Mouse (Mus musculus) lung, postnatal 14 days (tissue): ENCODE data around the gene Slc10a7.

Source experiments
- DNase-seq: peaks from one replicate; pipeline ENCODE4 v3.0.0; 2021

Gene Slc10a7

GRCm38 (mm10) chr8:78626632-78627031 is 117.5 kb downstream of the Slc10a7 start:
- no peak for DNase-seq

- DNase-seq, result no peak
Measured at GRCm38 (mm10) chr8:78627793-78628192, 118.6 kb downstream of the Slc10a7 start.

DNA sequence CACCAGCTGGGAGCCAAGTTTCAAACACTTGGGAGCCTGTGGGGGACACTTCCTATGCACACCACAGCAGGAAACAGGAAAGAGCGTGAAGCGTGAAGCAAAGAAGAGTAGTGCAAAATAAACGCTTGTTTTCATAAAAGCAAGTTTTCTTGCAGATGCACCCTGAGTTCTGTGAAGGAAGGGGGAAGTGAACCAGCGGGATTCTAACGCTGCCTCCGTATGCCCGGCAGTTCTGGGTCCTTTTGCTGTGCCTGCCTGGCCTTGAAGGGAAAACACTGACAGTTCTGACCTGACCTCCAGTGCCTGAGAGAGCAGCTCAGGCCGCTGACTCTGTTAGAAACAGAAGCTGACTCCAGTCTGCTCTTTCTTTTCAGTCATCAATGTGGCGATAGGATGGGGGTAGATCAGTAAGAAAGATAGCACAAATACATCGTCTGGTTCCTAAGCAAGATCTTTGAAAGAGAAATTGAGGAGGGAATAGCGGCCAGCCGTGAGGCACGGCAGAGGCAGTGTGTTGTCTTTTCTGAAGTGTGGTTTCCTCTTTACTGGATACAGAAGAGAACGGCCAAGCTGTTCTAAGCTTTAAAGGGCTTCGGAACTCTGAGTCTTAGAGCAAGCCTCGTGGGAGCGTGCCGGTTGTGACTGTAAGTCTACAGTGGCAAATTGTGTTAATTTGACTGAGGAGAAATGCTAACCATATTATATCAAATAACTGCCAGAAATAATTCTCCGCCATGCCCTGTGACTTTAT is 121.4 kb downstream of the Slc10a7 start:
- no peak for DNase-seq

DNA sequence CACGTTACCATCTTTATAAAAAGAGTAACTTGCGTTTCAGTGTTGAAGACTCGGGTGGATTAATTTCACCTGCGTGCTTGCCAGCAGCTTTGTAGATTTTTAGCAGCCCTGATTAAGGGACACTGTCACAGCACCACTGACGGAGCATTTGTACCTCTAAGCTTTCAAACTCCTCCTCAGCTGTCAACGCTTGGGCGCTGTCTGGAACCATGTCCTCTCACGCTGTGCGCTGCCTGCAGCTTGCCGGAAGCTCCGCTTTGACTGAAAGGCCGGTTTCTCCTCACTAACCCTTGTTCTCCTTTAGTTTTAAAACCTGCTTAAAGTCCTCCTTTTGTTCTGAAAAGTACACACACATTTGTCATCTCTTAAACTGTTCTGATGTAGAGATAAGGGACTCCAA is 123.9 kb downstream of the Slc10a7 start:
- DNase-seq, result no peak

DNA sequence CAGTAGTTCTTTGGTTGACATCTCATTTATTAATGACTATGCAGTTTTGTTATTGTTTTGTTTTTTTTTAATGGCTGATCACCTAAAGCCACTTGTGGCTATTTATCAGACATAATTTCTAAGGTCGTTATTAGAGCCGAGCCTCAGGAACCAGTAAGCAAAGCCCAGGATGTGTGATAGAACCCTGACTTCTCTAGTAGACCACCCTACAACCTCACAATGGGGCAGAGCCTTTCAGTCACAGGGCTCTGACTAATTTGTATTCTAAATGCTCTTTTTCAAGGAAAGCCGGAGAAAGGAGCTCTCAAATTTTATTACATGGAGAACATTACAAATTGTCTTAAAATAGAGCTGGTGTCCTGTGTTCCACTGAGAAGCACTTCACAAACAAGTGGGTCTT is 124.9 kb downstream of the Slc10a7 start:
- DNase-seq, result no peak

GRCm38 (mm10) chr8:78634523-78635240 is 125.5 kb downstream of the Slc10a7 start:
- no peak for DNase-seq

GRCm38 (mm10) chr8:78635241-78635771 is 126.2 kb downstream of the Slc10a7 start:
- DNase-seq, result no peak

DNA sequence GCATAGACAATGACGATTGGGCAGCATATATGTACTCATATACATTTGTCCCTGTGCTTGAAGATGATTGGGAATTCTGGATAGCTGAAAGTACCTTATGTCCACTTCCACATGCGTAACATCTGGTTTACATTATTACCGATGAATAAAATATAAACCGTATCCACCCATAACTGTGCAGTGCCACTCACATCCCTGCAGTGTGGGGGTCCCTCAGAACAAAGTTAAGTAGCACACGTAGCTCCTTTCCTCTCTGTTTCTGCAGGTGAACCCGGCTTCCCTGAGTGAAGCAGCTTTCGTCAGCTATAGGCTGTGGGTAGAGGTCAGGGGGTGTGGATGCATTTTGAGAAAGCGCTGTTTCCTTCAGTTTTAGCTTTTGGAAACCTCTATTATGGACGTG is 132.8 kb downstream of the Slc10a7 start:
- DNase-seq, result no peak

GRCm38 (mm10) chr8:78642376-78642775 is 133.2 kb downstream of the Slc10a7 start:
- DNase-seq, result no peak

GRCm38 (mm10) chr8:78647000-78647656 is 138.0 kb downstream of the Slc10a7 start:
- DNase-seq, result no peak

- DNase-seq, result no peak
Measured at GRCm38 (mm10) chr8:78647846-78648245, 138.7 kb downstream of the Slc10a7 start.

DNA sequence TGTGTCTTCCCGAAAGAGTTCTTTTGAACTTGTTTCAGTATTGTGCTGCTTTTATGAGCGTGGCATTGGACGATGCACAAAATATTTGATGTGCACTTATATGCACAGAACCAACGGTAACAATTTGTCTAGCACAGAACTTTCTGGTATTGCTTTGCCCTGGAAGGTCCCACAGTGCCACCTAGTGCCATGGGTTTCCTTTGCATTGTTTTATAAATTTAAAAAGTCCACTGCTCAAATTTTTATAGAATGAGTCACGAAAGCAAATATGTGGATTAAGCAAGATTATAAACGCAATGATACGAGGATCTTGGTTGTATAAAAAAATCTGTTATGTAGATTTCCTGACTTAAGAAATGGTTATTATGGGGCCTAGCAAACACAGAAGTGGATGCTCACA is 139.8 kb downstream of the Slc10a7 start:
- peak; percentile 86 for DNase-seq

GRCm38 (mm10) chr8:78651670-78652069 is 142.5 kb downstream of the Slc10a7 start:
- no peak for DNase-seq

GRCm38 (mm10) chr8:78655351-78656045 is 146.4 kb downstream of the Slc10a7 start:
- DNase-seq, result no peak

GRCm38 (mm10) chr8:78656700-78657370 is 147.7 kb downstream of the Slc10a7 start:
- DNase-seq, result no peak

DNA sequence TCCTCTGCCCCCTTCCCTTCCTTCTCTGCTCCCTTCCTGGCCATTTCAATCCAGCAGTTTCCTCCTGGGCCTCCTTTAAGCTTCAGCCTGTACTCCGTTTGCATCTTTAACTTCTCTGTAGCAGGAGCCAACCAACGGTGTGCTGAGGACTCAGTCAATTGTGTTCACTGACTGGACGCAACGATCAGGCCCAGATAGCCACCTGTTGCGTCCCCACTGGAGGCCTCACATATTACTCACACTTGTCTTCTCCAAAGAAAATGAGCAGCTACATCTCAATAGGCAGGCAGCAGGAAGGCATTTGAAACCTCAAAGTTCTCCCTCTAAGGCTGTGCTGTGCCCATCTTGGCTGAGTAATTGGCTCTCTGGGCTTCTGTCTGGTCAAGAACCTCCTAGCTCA is 149.0 kb downstream of the Slc10a7 start:
- DNase-seq, result no peak

GRCm38 (mm10) chr8:78659617-78660187 is 150.6 kb downstream of the Slc10a7 start:
- DNase-seq, result no peak

DNA sequence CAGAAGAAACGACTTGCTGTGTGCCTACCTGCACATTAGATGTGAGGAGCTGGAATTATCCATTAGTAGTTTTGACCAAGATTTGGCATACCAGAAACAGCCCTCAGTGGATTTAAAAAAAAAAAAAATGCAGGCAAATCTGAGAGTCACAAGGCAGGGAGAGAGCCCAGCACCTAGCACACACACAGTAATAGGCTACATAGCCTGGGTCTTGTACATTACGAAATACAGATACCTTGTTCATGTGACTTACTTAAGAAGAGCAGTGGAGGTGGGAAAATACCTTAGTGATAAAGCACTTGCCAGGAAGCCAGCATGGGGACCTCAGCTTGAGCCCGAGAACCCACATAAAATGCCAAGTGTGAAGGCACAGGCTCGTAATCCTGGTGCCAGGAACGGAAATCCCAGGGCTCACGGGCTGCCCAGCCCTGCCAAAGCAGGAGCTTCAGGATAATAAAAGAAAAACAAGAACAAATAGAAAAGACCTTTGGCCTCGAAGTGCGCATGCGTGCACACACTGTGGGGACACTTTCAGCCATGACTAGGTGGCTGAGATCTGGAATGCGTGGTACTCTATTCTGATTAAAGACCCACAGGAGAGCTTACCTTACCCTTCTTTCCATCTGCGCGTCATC is 155.3 kb downstream of the Slc10a7 start:
- no peak for DNase-seq

DNA sequence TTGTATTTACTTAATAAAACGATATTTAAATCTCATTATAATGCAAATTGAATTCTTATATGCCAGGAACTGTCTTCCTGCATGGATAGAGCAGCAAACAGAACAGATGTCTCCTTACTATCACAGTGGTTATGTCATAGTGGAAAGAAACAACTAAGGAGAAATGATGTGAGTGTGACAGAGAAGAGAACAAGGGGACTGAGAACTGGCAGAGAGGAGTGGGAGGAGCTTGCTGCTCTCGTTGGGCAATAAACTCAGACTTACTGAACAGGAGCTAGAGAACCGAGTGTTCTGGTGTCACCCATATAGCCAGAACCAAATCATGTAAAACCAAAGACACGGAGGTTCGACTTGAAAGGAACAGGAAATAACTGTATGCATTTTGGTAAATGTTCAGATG is 158.3 kb downstream of the Slc10a7 start:
- no peak for DNase-seq

DNA sequence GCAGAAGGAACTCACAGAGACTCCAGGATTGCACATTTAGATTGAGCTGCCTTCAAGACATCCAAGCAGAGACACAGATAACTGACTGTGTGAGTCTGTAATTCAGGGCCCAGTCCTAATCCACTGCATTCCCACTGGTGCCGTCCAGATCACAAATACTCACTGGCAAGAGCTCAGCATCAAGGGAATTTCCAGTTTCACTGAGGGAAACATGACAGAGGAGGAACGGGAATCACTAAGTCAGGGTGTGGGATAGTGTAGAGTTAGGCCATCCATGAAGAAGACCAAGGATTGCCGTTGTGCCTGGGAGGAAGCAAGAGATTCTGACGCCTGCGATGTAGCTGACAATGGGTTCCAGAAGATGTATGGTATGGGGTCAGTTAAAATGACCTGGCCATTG is 159.1 kb downstream of the Slc10a7 start:
- DNase-seq, result no peak

DNA sequence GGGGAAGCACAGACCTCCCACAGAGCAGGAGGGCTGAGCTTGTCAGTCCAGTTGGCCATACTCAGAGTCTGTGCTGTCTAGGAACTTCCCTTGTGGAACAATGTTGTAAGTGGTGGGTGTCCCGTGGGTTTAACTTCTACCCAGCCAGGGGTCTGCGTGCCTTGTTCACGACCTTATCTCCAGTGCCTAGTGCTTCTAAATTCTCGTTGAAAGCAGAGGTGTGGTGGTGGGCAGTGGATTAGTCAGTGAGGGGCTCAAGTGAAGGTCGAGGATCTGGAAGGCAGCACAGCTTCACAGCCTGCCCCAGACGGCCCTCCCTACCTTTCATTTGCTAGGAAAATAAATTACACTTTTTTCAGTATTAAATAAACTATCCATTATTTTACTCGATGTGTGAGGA is 161.1 kb downstream of the Slc10a7 start:
- DNase-seq, result no peak
